Mouse (Mus musculus): Measurements from ENCODE around the gene Ntn4. TPM values are rescaled to one million over a fixed set of nuclear protein-coding genes. Genes with fewer than 3 reads are reported as not detected.

Gene Ntn4
- total RNA-seq (2023) = not detected in 2 replicates

GRCm38 (mm10) chr10:93640521-93640952 is at the start of gene Ntn4:
Gene Ntn4 (plus strand): TSS chr10:93640681.

Other genes starting within 250 kb of the Ntn4 start
- gene Lta4h, start 187.3 kb upstream of the Ntn4 start, total RNA-seq (2023) = 451 and 487 TPM in 2 replicates
- gene Hal, start 151.9 kb upstream of the Ntn4 start, total RNA-seq (2023) = 4.8 and 7.7 TPM in 2 replicates
- gene Amdhd1, start 100.6 kb upstream of the Ntn4 start, total RNA-seq (2023) = not detected in 2 replicates
- not detected in 2 replicates for gene Ccdc38, start 100.0 kb upstream of the Ntn4 start, total RNA-seq (2023)
- 8.2 and 8.6 TPM in 2 replicates for gene Snrpf, start 51.0 kb upstream of the Ntn4 start, total RNA-seq (2023)
- not detected in 2 replicates for gene Usp44, start 190.9 kb downstream of the Ntn4 start, total RNA-seq (2023)